Mouse (Mus musculus): ENCODE measurements at regions not wholly inside any gene's neighbourhood (a gene's known extent, or its start where the extent isn't known, plus 50 kb on each side); places are given as distances from the start of the nearest gene placed in this dataset.

DNA sequence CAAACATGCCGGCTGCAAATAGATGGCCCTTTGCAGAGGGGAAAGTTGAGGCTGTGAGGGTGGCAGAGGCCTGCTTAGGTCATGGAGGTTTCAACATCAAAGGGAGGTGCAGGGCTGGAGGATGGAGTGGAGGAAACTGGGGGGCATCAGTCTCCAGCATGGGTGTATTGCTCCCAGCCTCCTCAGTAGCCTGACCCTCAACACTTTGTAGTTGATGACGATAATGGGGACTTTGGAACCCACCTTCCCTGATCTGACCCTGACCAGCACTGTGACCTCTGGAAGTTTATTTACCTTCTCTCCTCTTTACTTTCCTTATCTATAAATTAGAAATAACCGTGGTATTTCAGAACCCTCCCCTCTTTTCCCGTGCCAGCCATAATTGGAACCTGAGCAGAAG lies 56.2 kb downstream of the Gm26897 start:
- TF ChIP-seq EP300 (IDR thresholded peaks at IDR 0.05) (no peak), CTCF (IDR thresholded peaks at IDR 0.05) (no peak)
